Mouse (Mus musculus) lung, postnatal 0 days (tissue): ENCODE results near the gene Rbpj. TPM values are rescaled to one million over a fixed set of nuclear protein-coding genes. Genes with fewer than 3 reads are reported as not detected.
"Not testable (repeated sequence)": the region's sequence is repeated elsewhere in the genome, so short reads cannot be mapped to it uniquely, and the experiment has no call there.

Experiments
- ATAC-seq: fragments of 200-750 bp; cut with Nextera tagmentation; 2 replicates; pipeline ENCODE4 v1.8.0; 2017; ENCODE audit warnings: moderate library complexity
- DNase-seq: peaks from one replicate; pipeline ENCODE4 v3.0.0-alpha.2; 2016; ENCODE audit warnings: low spot score
- H3K27ac ChIP-seq: fragments of 300-500 bp; sonication (generic); 2 replicates; pipeline ENCODE4 v1.5.1; 2014; ENCODE audit warnings: antibody characterized with exemption, mild to moderate bottlenecking, low read length, mixed read lengths
- H3K27me3 ChIP-seq: fragments of 300-500 bp; sonication (generic); replicated peaks from 2 replicates; pipeline ENCODE4 v1.6.1; 2014; ENCODE audit warnings: low read length, mixed read lengths; ENCODE audit not compliant: insufficient read depth
- H3K36me3 ChIP-seq: fragments of 300-500 bp; sonication (generic); 2 replicates; pipeline ENCODE4 v1.6.1; 2014; ENCODE audit warnings: low read length, mixed read lengths; ENCODE audit not compliant: insufficient read depth
- H3K4me1 ChIP-seq: fragments of 300-500 bp; sonication (generic); 2 replicates; pipeline ENCODE4 v1.6.1; 2014; ENCODE audit warnings: antibody characterized with exemption, low read depth, low read length, mixed read lengths; ENCODE audit not compliant: insufficient read depth
- H3K4me2 ChIP-seq: fragments of 300-500 bp; sonication (generic); replicated peaks from 2 replicates; pipeline ENCODE4 v1.6.1; 2014; ENCODE audit warnings: low read depth, mild to moderate bottlenecking, low read length, moderate library complexity, mixed read lengths
- H3K4me3 ChIP-seq: fragments of 300-500 bp; sonication (generic); 2 replicates; pipeline ENCODE4 v1.5.1; 2014; ENCODE audit warnings: low read depth, low read length
- H3K9ac ChIP-seq: fragments of 300-500 bp; sonication (generic); replicated peaks from 2 replicates; pipeline ENCODE4 v1.6.1; 2014; ENCODE audit warnings: low read depth, mild to moderate bottlenecking
- H3K9me3 ChIP-seq: fragments of 300-500 bp; sonication (generic); 2 replicates; pipeline ENCODE4 v1.6.1; 2016; ENCODE audit warnings: low read length, mixed read lengths
- CTCF ChIP-seq: IDR thresholded peaks from 2 replicates; pipeline ENCODE4 v1.5.1; 2016; ENCODE audit warnings: antibody characterized with exemption, mild to moderate bottlenecking
- EP300 ChIP-seq: IDR thresholded peaks from 2 replicates; pipeline ENCODE4 v1.6.1; 2016; ENCODE audit warnings: antibody characterized with exemption, mild to moderate bottlenecking, control low read depth
- WGBS: fragments of 180-500 bp; shearing (Covaris S2); extraction: QIAGEN DNeasy Blood & Tissue Kit; methylation state at CpG from one replicate; pipeline ENCODE4 v1.1.7; 2014; 5-methylcytosine and 5-hydroxymethylcytosine counted together
- polyA plus RNA-seq: library from polyadenylated mRNA; unstranded; fragments of >200 nt; fragmentation: Nextera tagmentation; extraction: Ambion mirVana; gene quantifications from 2 replicates; pipeline ENCODE4 v1.2.1, GENCODE M21; 2015

The Rbpj gene
- polyA plus RNA-seq, 1 experiment from 2014 or later: 22.7 TPM

- Histone ChIP-seq H3K4me3 (no peak overlapping the region), H3K27ac (no peak overlapping the region), H3K9me3 (no peaks in the 10 kb centered on the region), H3K27me3 (no peaks in the 10 kb centered on the region), H3K9ac (no peak overlapping the region), H3K4me1 (no peaks in the 10 kb centered on the region), H3K36me3 (no peaks in the 10 kb centered on the region), H3K4me2 (no peak overlapping the region)
- WGBS: 10% methylated on average over 1 of the region's 1 CpGs
- DNase-seq (no peak), ATAC-seq (no peak)
- no peak for TF ChIP-seq EP300
- no peak for TF ChIP-seq CTCF
These were observed 196.5 kb downstream of the Rbpj start for GRCm38 (mm10) chr5:53662413-53662812.

GRCm38 (mm10) chr5:53663665-53664064 lies 197.7 kb downstream of the Rbpj start:
- H3K4me1 ChIP-seq: no peaks in the 10 kb centered on the region
- no peaks in the 10 kb centered on the region for H3K9me3 ChIP-seq
- DNase-seq: no peak
- H3K4me3 ChIP-seq: no peak overlapping the region
- H3K36me3 ChIP-seq: no peaks in the 10 kb centered on the region
- no peak for TF ChIP-seq EP300
- no peak for TF ChIP-seq CTCF
- no peaks in the 10 kb centered on the region for H3K27me3 ChIP-seq
- H3K4me2 ChIP-seq: no peak overlapping the region
- no peak overlapping the region for H3K9ac ChIP-seq
- ATAC-seq: no peak
- H3K27ac ChIP-seq: no peak overlapping the region

- TF ChIP-seq CTCF: no peak
- TF ChIP-seq EP300: no peak
- Histone ChIP-seq H3K4me1 (no peaks in the 10 kb centered on the region), H3K27me3 (no peaks in the 10 kb centered on the region), H3K4me3 (no peak overlapping the region), H3K27ac (no peak overlapping the region), H3K9ac (no peak overlapping the region), H3K36me3 (no peaks in the 10 kb centered on the region), H3K9me3 (no peaks in the 10 kb centered on the region), H3K4me2 (no peak overlapping the region)
- DNase-seq (no peak), ATAC-seq (no peak)
- WGBS: 67% methylated on average over 5 of the region's 5 CpGs
These were observed 202.1 kb downstream of the Rbpj start for GRCm38 (mm10) chr5:53668021-53668420.

- ATAC-seq (peak; percentile 95), DNase-seq (peak; percentile 79)
- TF ChIP-seq EP300 (no peak), CTCF (0 out of 2 replicates have a peak, but pooled peaks have one; percentile 11)
- Histone ChIP-seq H3K27me3 (no peaks in the 10 kb centered on the region), H3K9ac (no peak overlapping the region), H3K4me3 (no peak overlapping the region), H3K9me3 (no peaks in the 10 kb centered on the region), H3K4me2 (peak overlapping the region; percentile 23), H3K27ac (peak overlapping the region; percentile 26; the same call in 1 of the 2 replicates), H3K36me3 (no peaks in the 10 kb centered on the region), H3K4me1 (no peaks in the 10 kb centered on the region)
- WGBS: 47% methylated on average over 10 of the region's 10 CpGs
These were observed 204.5 kb downstream of the Rbpj start for GRCm38 (mm10) chr5:53670321-53670938.

GRCm38 (mm10) chr5:53671507-53671906 lies 205.6 kb downstream of the Rbpj start:
- Histone ChIP-seq H3K27ac (no peak overlapping the region), H3K4me3 (no peak overlapping the region), H3K27me3 (no peaks in the 10 kb centered on the region), H3K4me2 (no peak overlapping the region), H3K9me3 (no peaks in the 10 kb centered on the region), H3K4me1 (no peaks in the 10 kb centered on the region), H3K9ac (no peak overlapping the region), H3K36me3 (no peaks in the 10 kb centered on the region)
- DNase-seq: no peak
- TF ChIP-seq CTCF: no peak
- 59% methylated on average over 4 of the region's 4 CpGs for WGBS
- no peak for ATAC-seq

- WGBS: 20% methylated on average over 5 of the region's 5 CpGs
- peak; percentile 60 for ATAC-seq
- H3K4me2 ChIP-seq: no peak overlapping the region
- H3K4me3 ChIP-seq: no peak overlapping the region
- H3K36me3 ChIP-seq: no peaks in the 10 kb centered on the region
- no peaks in the 10 kb centered on the region for H3K4me1 ChIP-seq
- H3K9ac ChIP-seq: no peak overlapping the region
- TF ChIP-seq CTCF (peak; percentile 88), EP300 (no peak)
- H3K27me3 ChIP-seq: no peaks in the 10 kb centered on the region
- H3K9me3 ChIP-seq: no peaks in the 10 kb centered on the region
- DNase-seq: peak; percentile 83
- no peak overlapping the region for H3K27ac ChIP-seq
These were observed 206.4 kb downstream of the Rbpj start for GRCm38 (mm10) chr5:53672352-53672751.

- WGBS: 91% methylated on average over 5 of the region's 6 CpGs
- H3K27ac ChIP-seq, ATAC-seq, H3K9me3 ChIP-seq, H3K4me2 ChIP-seq, H3K36me3 ChIP-seq, H3K9ac ChIP-seq, H3K4me3 ChIP-seq, DNase-seq, H3K27me3 ChIP-seq, H3K4me1 ChIP-seq: not testable (repeated sequence)
These were observed 207.7 kb downstream of the Rbpj start for GRCm38 (mm10) chr5:53673493-53674150.
